8 mouse cellular contexts compared by ENCODE assay signal in the genomic region with DNA sequence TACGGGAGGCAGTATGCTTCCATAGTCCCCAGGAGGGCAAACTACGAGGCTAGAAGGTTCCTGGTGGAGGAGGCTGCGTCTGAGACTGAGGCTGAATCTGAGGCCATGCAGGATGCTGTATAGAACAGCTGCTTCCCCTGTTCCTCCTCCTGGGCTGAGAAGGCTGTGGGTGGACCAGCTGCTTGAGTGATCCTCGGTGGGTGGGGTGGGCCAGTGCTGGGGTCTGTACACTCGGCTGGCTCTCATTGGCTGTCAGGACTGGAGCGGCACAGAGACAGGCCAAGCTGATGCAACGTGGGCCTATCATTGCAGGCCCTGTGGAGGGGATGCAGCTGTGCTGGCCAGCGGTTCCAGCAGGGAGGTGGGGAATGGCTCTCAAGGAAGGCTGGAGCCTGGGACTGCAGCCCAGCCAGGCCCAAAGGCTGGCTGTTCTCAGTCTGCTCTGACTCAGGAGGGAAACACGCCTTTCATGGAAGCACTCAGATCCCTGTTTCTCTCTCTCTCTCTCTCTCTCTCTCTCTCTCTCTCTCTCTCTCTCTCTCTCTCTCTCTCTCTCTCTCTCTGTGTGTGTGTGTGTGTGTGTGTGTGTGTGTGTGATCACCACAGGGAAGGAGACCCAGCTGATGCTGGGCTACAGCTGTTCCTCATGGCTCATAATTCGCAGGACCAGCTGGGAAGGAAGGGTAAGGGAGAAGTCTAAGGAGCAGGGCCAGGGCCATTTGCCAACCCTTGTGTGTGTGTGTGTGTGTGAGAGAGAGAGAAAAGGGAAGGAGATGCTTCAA. TPM values are rescaled to one million over a fixed set of nuclear protein-coding genes. Genes with fewer than 3 reads are reported as not detected.
DNase-seq lines count a peak whose midpoint lies in the region; ATAC-seq and TF ChIP-seq lines count a peak whose summit lies in the region.

No protein-coding gene starts in this region.

- peak; percentile 70 to 86 for DNase-seq in gastrocnemius, adult 8-10 months (ENCODE audit: low spot score in 2 of 2)
- peak; percentile 81 for DNase-seq in hindbrain, embryonic 14.5 days (ENCODE audit: low spot score)
- peak; percentile 68 for DNase-seq in left cerebral cortex, adult 11 months (ENCODE audit: low spot score)
- DNase-seq in lung, postnatal 0 days (ENCODE audit: low spot score), result peak; percentile 97
- DNase-seq in right cerebral cortex, adult 18-20 months, result peak; percentile 80
- DNase-seq in natural killer cell, adult 2 months (ENCODE audit: low spot score in 2 of 2), result no peak

- TF ChIP-seq EP300 in ES-Bruce4 (IDR thresholded peaks at IDR 0.05; ENCODE audit: insufficient read depth, low read depth, low read length), result peak; percentile 6; the same call in 1 of the 2 replicates
- TF ChIP-seq EP300 in lung, postnatal 0 days (IDR thresholded peaks at IDR 0.05), result 0 out of 2 replicates have a peak, but pooled peaks have one; percentile 27

- no peaks in the 10 kb centered on the region for H3K36me3 ChIP-seq in ES-Bruce4 (ENCODE audit: control insufficient read depth, insufficient read depth, low read length, poor library complexity, severe bottlenecking)
- H3K36me3 ChIP-seq in hindbrain, embryonic 14.5 days (replicated peaks; ENCODE audit: control insufficient read depth, insufficient read depth), result no peaks in the 10 kb centered on the region
- no peaks in the 10 kb centered on the region for H3K36me3 ChIP-seq in lung, postnatal 0 days (ENCODE audit: insufficient read depth, low read length)

- peak overlapping the region; percentile 30; the same call in 1 of the 2 replicates for H3K9ac ChIP-seq in ES-Bruce4 (ENCODE audit: low read depth, poor library complexity, severe bottlenecking)
- peak overlapping the region; percentile 57 for H3K9ac ChIP-seq in hindbrain, embryonic 14.5 days
- H3K9ac ChIP-seq in lung, postnatal 0 days (replicated peaks; ENCODE audit: low read depth), result no peak overlapping the region

- no peaks in the 10 kb centered on the region for H3K27me3 ChIP-seq in ES-Bruce4 (ENCODE audit: control insufficient read depth, insufficient read depth, low read length, poor library complexity, severe bottlenecking)
- no peaks in the 10 kb centered on the region for H3K27me3 ChIP-seq in hindbrain, embryonic 14.5 days (ENCODE audit: control insufficient read depth, insufficient read depth, low read length)
- no peaks in the 10 kb centered on the region for H3K27me3 ChIP-seq in lung, postnatal 0 days (replicated peaks; ENCODE audit: insufficient read depth, low read length)

- peaks cover 17% of the 10 kb centered on the region for H3K4me1 ChIP-seq in ES-Bruce4 (ENCODE audit: control insufficient read depth, insufficient read depth, low read length)
- peaks cover 52% of the 10 kb centered on the region for H3K4me1 ChIP-seq in hindbrain, embryonic 14.5 days (replicated peaks; ENCODE audit: control insufficient read depth, insufficient read depth, low read length)
- peaks cover 28% of the 10 kb centered on the region; the same call in 1 of the 2 replicates for H3K4me1 ChIP-seq in lung, postnatal 0 days (ENCODE audit: insufficient read depth, low read depth, low read length)

- peak overlapping the region; percentile 76 for H3K27ac ChIP-seq in ES-Bruce4 (ENCODE audit: insufficient read depth, low read length)
- peak overlapping the region; percentile 99 for H3K27ac ChIP-seq in hindbrain, embryonic 14.5 days
- H3K27ac ChIP-seq in lung, postnatal 0 days (ENCODE audit: low read length), result peak overlapping the region; percentile 77

- 8% methylated on average over 10 of the region's 10 CpGs for WGBS in hindbrain, embryonic 14.5 days
- WGBS in lung, postnatal 0 days, result 13% methylated on average over 10 of the region's 10 CpGs

- ATAC-seq in common myeloid progenitor, adult 5-6 weeks (replicated peaks; ENCODE audit: low read depth, poor library complexity, severe bottlenecking), result peak; percentile 61
- peak; percentile 98 for ATAC-seq in hindbrain, embryonic 14.5 days (ENCODE audit: low FRiP score)
- peak; percentile 93 for ATAC-seq in lung, postnatal 0 days

- no peaks in the 10 kb centered on the region for H3K9me3 ChIP-seq in ES-Bruce4 (replicated peaks; ENCODE audit: control insufficient read depth, insufficient read depth, low read length, poor library complexity, severe bottlenecking)
- no peaks in the 10 kb centered on the region for H3K9me3 ChIP-seq in hindbrain, embryonic 14.5 days (ENCODE audit: control insufficient read depth, low read length)
- no peaks in the 10 kb centered on the region for H3K9me3 ChIP-seq in lung, postnatal 0 days (ENCODE audit: low read length)

- TF ChIP-seq POLR2A in ES-Bruce4 (IDR thresholded peaks at IDR 0.05; ENCODE audit: insufficient read depth, low read length), result no peak

- no peak for TF ChIP-seq CTCF in ES-Bruce4 (IDR thresholded peaks at IDR 0.05; ENCODE audit: low read depth, low read length)
- no peak for TF ChIP-seq CTCF in lung, postnatal 0 days (IDR thresholded peaks at IDR 0.05)

- H3K4me3 ChIP-seq in ES-Bruce4 (ENCODE audit: low read depth, low read length), result no peak overlapping the region
- H3K4me3 ChIP-seq in hindbrain, embryonic 14.5 days (replicated peaks; ENCODE audit: low read length), result no peak overlapping the region
- no peak overlapping the region for H3K4me3 ChIP-seq in lung, postnatal 0 days (ENCODE audit: low read depth, low read length)

- peak overlapping the region; percentile 27 for H3K4me2 ChIP-seq in hindbrain, embryonic 14.5 days (replicated peaks)
- no peak overlapping the region for H3K4me2 ChIP-seq in lung, postnatal 0 days (replicated peaks; ENCODE audit: low read depth, low read length)

RNA-seq across cellular contexts. Expression of gene Serpinh1, which starts 7.2 kb away (rescaled TPM):
- polyA plus RNA-seq in ES-Bruce4 (2011; ENCODE audit: insufficient read depth, insufficient read length, low read depth, missing spikeins), result 211 and 229 TPM in 2 replicates
- 0.14 TPM in 1 of 2 replicates, not detected in the other for total RNA-seq in common myeloid progenitor, adult 5-6 weeks (2017)
- total RNA-seq in gastrocnemius, adult 8-10 months (2022), result 10 to 100 TPM; 26.1 to 49.0 (median 33.7) TPM
- 122 and 128 TPM in 2 replicates for polyA plus RNA-seq in hindbrain, embryonic 14.5 days (2014; fragmentation: Nextera tagmentation; extraction: Ambion mirVana)
- polyA plus RNA-seq in lung, postnatal 0 days (2015; fragmentation: Nextera tagmentation; extraction: Ambion mirVana), result 579 and 666 TPM in 2 replicates

RNA-seq across cellular contexts. Expression of gene Gdpd5, which starts 21.0 kb away (rescaled TPM):
- polyA plus RNA-seq in ES-Bruce4 (2011; ENCODE audit: insufficient read depth, insufficient read length, low read depth, missing spikeins), result 5.9 and 8.4 TPM in 2 replicates
- not detected in 2 replicates for total RNA-seq in common myeloid progenitor, adult 5-6 weeks (2017)
- total RNA-seq in gastrocnemius, adult 8-10 months (2022), result 1 to 10 TPM; 5.0 to 5.9 (median 5.1) TPM
- polyA plus RNA-seq in hindbrain, embryonic 14.5 days (2014; fragmentation: Nextera tagmentation; extraction: Ambion mirVana), result 37.7 and 46.2 TPM in 2 replicates
- polyA plus RNA-seq in lung, postnatal 0 days (2015; fragmentation: Nextera tagmentation; extraction: Ambion mirVana), result 18.7 and 18.8 TPM in 2 replicates

Comparison
In these comparisons a context has a peak if more than half of its experiments do, and no peak if none do; other contexts are left out.
1. DNase-seq: peak in gastrocnemius, adult 8-10 months (2 of 2), hindbrain, embryonic 14.5 days (single experiment), left cerebral cortex, adult 11 months (single experiment), lung, postnatal 0 days (single experiment) and right cerebral cortex, adult 18-20 months (single experiment); none in natural killer cell, adult 2 months (0 of 2).
2. Peak in every context shown above with its lines, with median percentiles within 50 percentile points of each other: H3K27ac ChIP-seq and ATAC-seq.